Mouse (Mus musculus): Measurements from ENCODE around the gene Tsks. TPM values are rescaled to one million over a fixed set of nuclear protein-coding genes. Genes with fewer than 3 reads are reported as not detected.
A peak's percentile ranks its signal among the peaks of the same experiment; 100 is the strongest.

Tsks gene
- total and polyA plus RNA-seq, 3 experiments: 0.08 TPM; not detected in 2

GRCm38 (mm10) chr7:44929204-44930151 is 13.5 kb upstream of the Tsks start, which contains the start of gene Ap2a1:
Ap2a1 (minus strand) TSS chr7:44929496.
- peak within 1 kb of the TSS; percentile 73 to 92 for H3K4me3 ChIP-seq (ENCODE audit: control insufficient read depth in 1 of 2, insufficient read depth in 1 of 2, low read depth in 2 of 2, low read length in 2 of 2)
- peak; percentile 100 for DNase-seq (ENCODE audit: low read depth, low spot score)
- H3K27me3 ChIP-seq (ENCODE audit: control insufficient read depth in 1 of 2, insufficient read depth in 2 of 2, low read length in 2 of 2): peaks cover 0 to 2% of the 10 kb centered on the region in 2 experiments; a peak in 1 of 4 replicates
- H3K9ac ChIP-seq (ENCODE audit: control insufficient read depth, low read depth, low read length, poor library complexity, severe bottlenecking): peak within 1 kb of the TSS; percentile 96
- H3K9me3 ChIP-seq (replicated peaks; ENCODE audit: insufficient read depth, low read length): no peaks in the 10 kb centered on the region
- H3K36me3 ChIP-seq (ENCODE audit: control insufficient read depth in 1 of 2, insufficient read depth in 2 of 2, low read length in 2 of 2): peaks cover 0 to 16% of the 10 kb centered on the region in 2 experiments; a peak in 2 of 4 replicates
- TF ChIP-seq TBP (IDR thresholded peaks at IDR 0.05; ENCODE audit: low read depth, low read length): peak; percentile 69
- TF ChIP-seq USF1 (IDR thresholded peaks at IDR 0.05; ENCODE audit: low read depth, low read length): no peak
- TF ChIP-seq KAT2A (conservative IDR thresholded peaks at IDR 0.05; ENCODE audit: low read depth, low read length): peak; percentile 67; the same call in 1 of the 2 replicates
- TF ChIP-seq MXI1 (IDR thresholded peaks at IDR 0.05; ENCODE audit: low read depth, low read length): peak; percentile 35; the same call in 1 of the 2 replicates
- TF ChIP-seq SIN3A (IDR thresholded peaks at IDR 0.05; ENCODE audit: low read length): peak; percentile 62
- no peak for TF ChIP-seq BHLHE40 (IDR thresholded peaks at IDR 0.05; ENCODE audit: borderline replicate concordance, low read depth, low read length)
- TF ChIP-seq ZKSCAN1 (IDR thresholded peaks at IDR 0.05; ENCODE audit: low read depth, low read length): no peak
- no peak for TF ChIP-seq MYC (IDR thresholded peaks at IDR 0.05; ENCODE audit: low read depth, low read length)
- peak; percentile 8; the same call in 1 of the 2 replicates for TF ChIP-seq TCF12 (IDR thresholded peaks at IDR 0.05; ENCODE audit: low read depth, low read length)
- no peak for TF ChIP-seq MYB (IDR thresholded peaks at IDR 0.05; ENCODE audit: low read depth, low read length)
- TF ChIP-seq CHD2 (IDR thresholded peaks at IDR 0.05; ENCODE audit: low read length): peak; percentile 87
- TF ChIP-seq ZMIZ1 (IDR thresholded peaks at IDR 0.05; ENCODE audit: low read depth, low read length): peak; percentile 75; the same call in 1 of the 2 replicates
- 0 out of 2 replicates have a peak, but pooled peaks have one; percentile 38 for TF ChIP-seq MAZ (IDR thresholded peaks at IDR 0.05; ENCODE audit: low read depth, low read length)
- no peak for TF ChIP-seq ZNF384 (IDR thresholded peaks at IDR 0.05; ENCODE audit: low read depth, low read length)
- TF ChIP-seq NRF1 (IDR thresholded peaks at IDR 0.05; ENCODE audit: insufficient read depth, low read depth, low read length, poor library complexity, severe bottlenecking): peak; percentile 77
- peak; percentile 89 for TF ChIP-seq HCFC1 (IDR thresholded peaks at IDR 0.05; ENCODE audit: low read depth, low read length)
- TF ChIP-seq UBTF (IDR thresholded peaks at IDR 0.05; ENCODE audit: borderline replicate concordance, insufficient read depth, low read depth, low read length): 0 out of 2 replicates have a peak, but pooled peaks have one; percentile 48
- peak; percentile 97 for TF ChIP-seq ELF1 (IDR thresholded peaks at IDR 0.05; ENCODE audit: low read depth, low read length)
- peak; percentile 77 for TF ChIP-seq NELFE (IDR thresholded peaks at IDR 0.05; ENCODE audit: low read depth, low read length)
- peak; percentile 50 to 75; a peak in 2 of 4 replicates for TF ChIP-seq POLR2A (IDR thresholded peaks at IDR 0.05; ENCODE audit: control insufficient read depth in 1 of 2, insufficient read depth in 1 of 2, low read depth in 1 of 2, low read length in 2 of 2, poor library complexity in 1 of 2)
- peaks cover 15% of the 10 kb centered on the region for H3K79me2 ChIP-seq (ENCODE audit: control insufficient read depth, insufficient read depth, low read length, poor library complexity)
- H3K27ac ChIP-seq (ENCODE audit: control insufficient read depth, low read depth, low read length): peak within 1 kb of the TSS; percentile 63
- H3K4me1 ChIP-seq (ENCODE audit: control insufficient read depth in 1 of 2, insufficient read depth in 2 of 2, low read length in 2 of 2): peaks cover 7 to 12% of the 10 kb centered on the region in 2 experiments
